Mouse (Mus musculus): ENCODE data around the gene Ptprt.

DNA sequence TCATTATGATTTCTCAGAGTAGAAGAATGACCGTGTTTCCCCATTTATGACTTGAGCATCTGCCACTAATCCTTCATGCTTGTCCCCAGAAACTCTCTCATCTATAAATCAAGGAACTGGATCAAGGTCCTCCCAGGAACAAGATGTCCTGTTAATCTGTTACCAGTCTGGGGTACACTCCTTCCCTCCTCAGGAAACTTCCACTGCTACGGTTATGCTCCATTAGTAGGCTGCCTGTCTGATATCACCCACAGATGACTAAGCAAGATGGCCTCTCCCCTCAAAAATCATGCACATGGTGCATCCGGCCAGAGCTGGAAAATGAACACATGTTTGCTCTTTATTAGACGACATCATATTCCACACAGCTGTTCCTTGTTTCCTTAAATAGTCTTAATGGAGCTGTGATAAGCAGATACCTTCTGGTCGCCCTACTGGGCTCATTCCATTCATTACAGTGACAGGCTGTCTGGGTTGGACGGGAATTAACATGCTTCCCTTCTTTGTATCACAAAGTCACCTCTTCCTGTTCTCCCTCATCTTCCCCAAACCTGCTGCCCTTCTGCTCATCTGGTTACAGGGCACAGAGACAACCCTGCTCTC is 1060.6 kb downstream of the Ptprt start:
- TF ChIP-seq POLR2A (IDR thresholded peaks at IDR 0.05; ENCODE audit: control insufficient read depth, extremely low read depth, insufficient read depth, low read length, poor library complexity) (no peak), CTCF (IDR thresholded peaks at IDR 0.05; ENCODE audit: borderline replicate concordance, control insufficient read depth, extremely low read depth, insufficient read depth, low read length, poor library complexity) (no peak)
